Mouse (Mus musculus) liver, embryonic 14.5 days (tissue): ENCODE results near the gene Aplnr.

Experiments
- CTCF ChIP-seq: IDR thresholded peaks from 2 replicates; pipeline ENCODE4 v1.5.1; 2016; ENCODE audit warnings: antibody characterized with exemption, low read depth, control low read depth
- EP300 ChIP-seq: IDR thresholded peaks from 2 replicates; pipeline ENCODE4 v1.6.1; 2016; ENCODE audit warnings: antibody characterized with exemption, low read depth

GRCm38 (mm10) chr2:85155334-85155733 lies 19.3 kb downstream of the Aplnr start:
- no peak for TF ChIP-seq CTCF
- TF ChIP-seq EP300: no peak
